8 mouse cellular contexts compared by ENCODE assay signal in the genomic region with DNA sequence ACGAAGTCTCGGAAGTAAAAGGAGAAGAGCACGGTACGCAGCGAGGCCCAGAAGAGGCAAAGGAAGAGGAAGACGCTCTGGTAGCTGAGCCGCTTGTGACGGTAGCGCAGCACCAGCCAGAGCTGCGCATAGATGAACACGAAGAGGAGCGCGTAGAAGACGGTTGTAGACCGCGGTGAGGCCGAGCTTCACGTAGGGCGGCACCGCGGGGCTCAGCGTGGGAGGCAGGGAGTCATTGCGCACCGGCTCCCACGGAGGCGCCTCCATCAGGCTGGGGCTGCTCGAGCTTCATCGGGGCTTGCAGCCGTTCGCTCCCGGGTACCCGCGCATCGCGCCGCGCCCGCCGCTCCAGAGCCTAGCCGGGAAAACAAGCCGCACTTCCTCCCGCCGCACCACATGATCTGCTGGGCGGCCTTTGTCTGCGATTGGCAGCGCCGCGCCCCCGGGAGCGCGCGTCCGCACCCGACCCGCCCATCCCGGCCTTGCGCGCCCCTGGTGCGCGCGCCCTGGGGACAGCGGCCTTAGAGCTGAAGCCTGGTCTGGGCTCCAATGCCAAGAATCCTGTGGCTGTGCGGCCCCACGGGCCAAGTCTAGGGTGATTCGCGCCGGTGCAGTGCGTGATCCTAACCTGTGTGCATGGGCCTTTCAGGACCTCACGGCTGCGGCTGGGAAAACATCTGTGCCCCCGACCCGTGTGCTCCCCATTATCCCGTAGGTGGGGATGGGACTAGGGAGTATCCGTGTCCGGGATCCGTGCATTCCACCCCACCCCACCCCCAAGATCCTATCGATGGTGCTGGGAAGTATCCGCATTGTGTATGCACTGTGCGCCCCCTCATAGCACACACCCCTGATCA.
DNase-seq lines count a peak whose midpoint lies in the region; ATAC-seq and TF ChIP-seq lines count a peak whose summit lies in the region.
"Not testable (repeated sequence)": the region's sequence is repeated elsewhere in the genome, so short reads cannot be mapped to it uniquely, and the experiment has no call there.

No protein-coding gene starts in this region.

- not testable (repeated sequence) for H3K4me1 ChIP-seq in forebrain, embryonic 14.5 days (ENCODE audit: control insufficient read depth, insufficient read depth, low read length); liver, embryonic 14.5 days (replicated peaks; ENCODE audit: control insufficient read depth in 2 of 2, insufficient read depth in 2 of 2, low read length in 1 of 2); stomach, postnatal 0 days (replicated peaks; ENCODE audit: control insufficient read depth, insufficient read depth)

- not testable (repeated sequence) for H3K36me3 ChIP-seq in forebrain, embryonic 14.5 days (ENCODE audit: control insufficient read depth, insufficient read depth, low read length); liver, embryonic 14.5 days (replicated peaks; ENCODE audit: control insufficient read depth, insufficient read depth, low read depth); stomach, postnatal 0 days (ENCODE audit: control insufficient read depth, insufficient read depth, low read length)

- ATAC-seq in CD4-positive, CD25-positive, alpha-beta regulatory T cell, adult 4 months, result peak; percentile 69
- ATAC-seq in forebrain, embryonic 14.5 days, result peak; percentile 92
- ATAC-seq in liver, embryonic 14.5 days (ENCODE audit: insufficient read depth), result peak; percentile 79
- ATAC-seq in stomach, postnatal 0 days (ENCODE audit: low FRiP score, low TSS enrichment), result peak; percentile 93

- intact Hi-C loops in heart, postnatal 10 days (cut with DNase I), result not testable (repeated sequence)

- H3K27ac ChIP-seq in forebrain, embryonic 14.5 days (ENCODE audit: low read depth, low read length), result peak overlapping the region; percentile 71; the same call in 1 of the 2 replicates
- H3K27ac ChIP-seq in liver, embryonic 14.5 days; stomach, postnatal 0 days (replicated peaks): not testable (repeated sequence)

- H3K27me3 ChIP-seq in forebrain, embryonic 14.5 days (replicated peaks; ENCODE audit: control insufficient read depth, insufficient read depth, low read length); liver, embryonic 14.5 days (ENCODE audit: control insufficient read depth, insufficient read depth, low read length); stomach, postnatal 0 days (ENCODE audit: control insufficient read depth, insufficient read depth, low read length): not testable (repeated sequence)

- not testable (repeated sequence) for TF ChIP-seq CTCF in liver, embryonic 14.5 days (IDR thresholded peaks at IDR 0.05; ENCODE audit: low read depth); stomach, postnatal 0 days (IDR thresholded peaks at IDR 0.05; ENCODE audit: low read depth)

- DNase-seq in cerebellum, adult 11 months, result peak; percentile 64
- DNase-seq in forebrain, embryonic 14.5 days (ENCODE audit: low spot score), result peak; percentile 64
- DNase-seq in heart, postnatal 10 days, result peak; percentile 77 to 79
- peak; percentile 82 to 86 for DNase-seq in kidney, postnatal 36 days
- DNase-seq in liver, embryonic 14.5 days (ENCODE audit: low read depth in 3 of 3, low spot score in 3 of 3), result not testable (repeated sequence)
- DNase-seq in neural tube, embryonic 10.5 days (ENCODE audit: extremely low spot score, low spot score), result peak; percentile 64
- peak; percentile 63 for DNase-seq in stomach, postnatal 0 days (ENCODE audit: low spot score)

- H3K4me2 ChIP-seq in forebrain, embryonic 14.5 days (ENCODE audit: low read length), result peak overlapping the region; percentile 43
- peak overlapping the region; percentile 41 for H3K4me2 ChIP-seq in liver, embryonic 14.5 days (ENCODE audit: low read depth)
- peak overlapping the region; percentile 49 for H3K4me2 ChIP-seq in stomach, postnatal 0 days (replicated peaks; ENCODE audit: low read depth)

- TF ChIP-seq EP300 in liver, embryonic 14.5 days (IDR thresholded peaks at IDR 0.05; ENCODE audit: low read depth); stomach, postnatal 0 days (optimal IDR thresholded peaks at IDR 0.05): not testable (repeated sequence)

- H3K9me3 ChIP-seq in forebrain, embryonic 14.5 days (replicated peaks; ENCODE audit: control insufficient read depth, low read length); liver, embryonic 14.5 days (ENCODE audit: control insufficient read depth, low read length); stomach, postnatal 0 days (ENCODE audit: control insufficient read depth, low read length): not testable (repeated sequence)

- under 1% methylated on average over 17 of the region's 79 CpGs for WGBS in forebrain, embryonic 14.5 days
- WGBS in liver, embryonic 14.5 days (ENCODE audit: insufficient replicate concordance), result 1% methylated on average over 51 of the region's 79 CpGs
- 0% methylated on average over 27 of the region's 79 CpGs for WGBS in stomach, postnatal 0 days

- H3K9ac ChIP-seq in forebrain, embryonic 14.5 days (ENCODE audit: low read length), result peak overlapping the region; percentile 56
- H3K9ac ChIP-seq in liver, embryonic 14.5 days (replicated peaks); stomach, postnatal 0 days (ENCODE audit: low read length): not testable (repeated sequence)

- H3K4me3 ChIP-seq in forebrain, embryonic 14.5 days (ENCODE audit: low read depth, low read length), result peak overlapping the region; percentile 34
- peak overlapping the region; percentile 25 to 37; a peak in 1 of 4 replicates for H3K4me3 ChIP-seq in liver, embryonic 14.5 days (ENCODE audit: insufficient read depth in 1 of 2, low read depth in 2 of 2, low read length in 2 of 2)
- peak overlapping the region; percentile 34 for H3K4me3 ChIP-seq in stomach, postnatal 0 days (ENCODE audit: low read depth, low read length)
